Mouse (Mus musculus) testis, adult 10 weeks (tissue): ENCODE measurements around the gene Olfr106-ps. TPM values are rescaled to one million over a fixed set of nuclear protein-coding genes. Genes with fewer than 3 reads are reported as not detected.

Experiments used
- polyA plus RNA-seq: library from polyadenylated mRNA; stranded (reverse); fragments of 350-450 nt; fragmentation: Illumina TruSeq; extraction: RNeasy Lipid Tissue Mini Kit (QIAGEN cat#74804); gene quantifications from one replicate; pipeline ENCODE4 v1.2.3, GENCODE M21; 2014; ENCODE audit warnings: low read depth, low replicate concordance

Gene Olfr106-ps
- polyA plus RNA-seq: not detected

GRCm38 (mm10) chr17:37390093-37390492 is at the start of gene Olfr106-ps:
TSS of gene Olfr106-ps (plus strand) at chr17:37390393.

GRCm38 (mm10) chr17:37359282-37359681 is 30.9 kb upstream of the Olfr106-ps start, which contains the start of gene Olfr104-ps:
TSS of gene Olfr104-ps (plus strand) at chr17:37359582.

GRCm38 (mm10) chr17:37378733-37379132 is 11.5 kb upstream of the Olfr106-ps start, which contains the start of gene Olfr105-ps:
TSS of gene Olfr105-ps (plus strand) at chr17:37379033.

GRCm38 (mm10) chr17:37398926-37399325 is 8.7 kb downstream of the Olfr106-ps start, which contains the start of gene Olfr107:
TSS of gene Olfr107 (plus strand) at chr17:37399226.

GRCm38 (mm10) chr17:37445180-37445579 is 55.0 kb downstream of the Olfr106-ps start, which contains the start of gene Olfr108:
TSS of gene Olfr108 (plus strand) at chr17:37445480.

Other genes with a start within 250 kb of the Olfr106-ps start
- 0.90 TPM for gene Olfr93, start 228.9 kb upstream of the Olfr106-ps start, polyA plus RNA-seq
- gene Ubd, start 196.5 kb upstream of the Olfr106-ps start, polyA plus RNA-seq: not detected
- not detected for gene Olfr94, start 189.4 kb upstream of the Olfr106-ps start, polyA plus RNA-seq
- not detected for gene Olfr95, start 177.3 kb upstream of the Olfr106-ps start, polyA plus RNA-seq
- gene Olfr96, start 170.2 kb upstream of the Olfr106-ps start, polyA plus RNA-seq: not detected
- not detected for gene Olfr97, start 153.1 kb upstream of the Olfr106-ps start, polyA plus RNA-seq
- not detected for gene Olfr98, start 126.6 kb upstream of the Olfr106-ps start, polyA plus RNA-seq
- 0.28 TPM for gene H2-M3, start 120.2 kb upstream of the Olfr106-ps start, polyA plus RNA-seq
- gene Olfr99, start 106.9 kb upstream of the Olfr106-ps start, polyA plus RNA-seq: not detected
- not detected for gene Olfr101, start 86.1 kb upstream of the Olfr106-ps start, polyA plus RNA-seq
- 0.14 TPM for gene Olfr102, start 73.3 kb upstream of the Olfr106-ps start, polyA plus RNA-seq
- not detected for gene Olfr103, start 50.7 kb upstream of the Olfr106-ps start, polyA plus RNA-seq
- not detected for gene Olfr104-ps, start 30.8 kb upstream of the Olfr106-ps start, polyA plus RNA-seq
- not detected for gene Olfr105-ps, start 11.4 kb upstream of the Olfr106-ps start, polyA plus RNA-seq
- gene Olfr107, start 8.8 kb downstream of the Olfr106-ps start, polyA plus RNA-seq: not detected
- not detected for gene Olfr108, start 55.1 kb downstream of the Olfr106-ps start, polyA plus RNA-seq
- gene Olfr109, start 68.5 kb downstream of the Olfr106-ps start, polyA plus RNA-seq: not detected
- not detected for gene H2-M2, start 93.2 kb downstream of the Olfr106-ps start, polyA plus RNA-seq
- gene Olfr110, start 102.1 kb downstream of the Olfr106-ps start, polyA plus RNA-seq: not detected
- not detected for gene Olfr111, start 117.6 kb downstream of the Olfr106-ps start, polyA plus RNA-seq
- 40.7 TPM for gene Olfr112, start 179.1 kb downstream of the Olfr106-ps start, polyA plus RNA-seq
- gene Olfr113, start 187.3 kb downstream of the Olfr106-ps start, polyA plus RNA-seq: not detected
- gene Olfr114, start 202.3 kb downstream of the Olfr106-ps start, polyA plus RNA-seq: not detected
- not detected for gene Olfr115, start 236.7 kb downstream of the Olfr106-ps start, polyA plus RNA-seq
- not detected for gene Olfr116, start 236.8 kb downstream of the Olfr106-ps start, polyA plus RNA-seq